Comparison of ENCODE assay signal across 9 mouse cellular contexts in genomic region chr11:76028072-76028465, GRCm38 (mm10). TPM values are rescaled to one million over a fixed set of nuclear protein-coding genes. Genes with fewer than 3 reads are reported as not detected.
DNase-seq lines count a peak whose midpoint lies in the region; ATAC-seq and TF ChIP-seq lines count a peak whose summit lies in the region.
"Had no signal": no experiment of that assay in that cellular context is flagged by ENCODE, and none has a peak within 500 bp of the region (broad histone marks: within the 10 kb centered on the region; RNA-seq: fewer than 3 reads in every experiment).

No protein-coding gene starts in this region.

- H3K9me3 ChIP-seq in liver, embryonic 13.5 days (replicated peaks), result no peaks in the 10 kb centered on the region
- H3K9me3 ChIP-seq in stomach, embryonic 15.5 days, result no peaks in the 10 kb centered on the region

- peaks cover 20% of the 10 kb centered on the region for H3K4me1 ChIP-seq in brown adipose tissue, adult 24 weeks (ENCODE audit: control insufficient read depth, insufficient read depth, insufficient read length, low read length)
- H3K4me1 ChIP-seq in liver, embryonic 13.5 days (replicated peaks), result peaks cover 20% of the 10 kb centered on the region
- H3K4me1 ChIP-seq in stomach, embryonic 15.5 days, result peaks cover 10% of the 10 kb centered on the region; the same call in 1 of the 2 replicates

- 7% methylated on average over 14 of the region's 14 CpGs for WGBS in liver, embryonic 13.5 days (ENCODE audit: insufficient replicate concordance)
- WGBS in stomach, embryonic 15.5 days, result 4% methylated on average over 11 of the region's 14 CpGs

- H3K27me3 ChIP-seq in liver, embryonic 13.5 days, result peaks cover 57% of the 10 kb centered on the region
- no peaks in the 10 kb centered on the region for H3K27me3 ChIP-seq in stomach, embryonic 15.5 days (replicated peaks)

- no peak for DNase-seq in left cerebral cortex, adult 2 months (ENCODE audit: extremely low spot score in 1 of 2, low spot score in 2 of 2)
- no peak for DNase-seq in left cerebral cortex, adult 11 months (ENCODE audit: low spot score)
- DNase-seq in heart, postnatal 10 days, result peak; percentile 54 to 59
- DNase-seq in liver, embryonic 13.5 days, result no peak
- no peak for DNase-seq in left cerebral cortex, postnatal 4 days
- DNase-seq in right cerebral cortex, postnatal 4 days, result no peak

- peak overlapping the region; percentile 55 for H3K9ac ChIP-seq in liver, embryonic 13.5 days
- H3K9ac ChIP-seq in stomach, embryonic 15.5 days, result peak overlapping the region; percentile 24; the same call in 1 of the 2 replicates

- ATAC-seq in liver, embryonic 13.5 days (ENCODE audit: low read depth), result peak; percentile 16; the same call in 1 of the 2 replicates
- ATAC-seq in stomach, embryonic 15.5 days (ENCODE audit: insufficient read depth, low FRiP score, low read depth), result 0 out of 2 replicates have a peak, but pooled peaks have one; percentile 18

- no peak for TF ChIP-seq CTCF in left cerebral cortex, adult 2 months (IDR thresholded peaks at IDR 0.05)

- peak overlapping the region; percentile 92 for H3K4me2 ChIP-seq in liver, embryonic 13.5 days
- peak overlapping the region; percentile 79 for H3K4me2 ChIP-seq in stomach, embryonic 15.5 days

- peak overlapping the region; percentile 69 for H3K4me3 ChIP-seq in left cerebral cortex, adult 2 months
- H3K4me3 ChIP-seq in brown adipose tissue, adult 24 weeks (ENCODE audit: insufficient read depth, low read depth, low read length), result peak overlapping the region; percentile 45
- peak overlapping the region; percentile 67 for H3K4me3 ChIP-seq in liver, embryonic 13.5 days (replicated peaks)
- peak overlapping the region; percentile 82 for H3K4me3 ChIP-seq in stomach, embryonic 15.5 days (replicated peaks)

- intact Hi-C loops in left cerebral cortex, adult 2 months (cut with DNase I), result no loop called here
- intact Hi-C loops in heart, postnatal 10 days (cut with DNase I), result loop anchor here (5.0 kb wide), 1 partner anchor 39 kb away; no protein-coding TSS in a partner anchor
- intact Hi-C loops in left cerebral cortex, postnatal 4 days (cut with DNase I), result no loop called here

- no peaks in the 10 kb centered on the region for H3K36me3 ChIP-seq in liver, embryonic 13.5 days
- no peaks in the 10 kb centered on the region for H3K36me3 ChIP-seq in stomach, embryonic 15.5 days

- no peak overlapping the region for H3K27ac ChIP-seq in left cerebral cortex, adult 2 months
- H3K27ac ChIP-seq in brown adipose tissue, adult 24 weeks (replicated peaks; ENCODE audit: low read depth, low read length), result peak overlapping the region; percentile 92
- no peak overlapping the region for H3K27ac ChIP-seq in liver, embryonic 13.5 days
- peak overlapping the region; percentile 84 for H3K27ac ChIP-seq in stomach, embryonic 15.5 days

RNA-seq across cellular contexts. Expression of gene Rflnb, which starts 0.5 kb away (rescaled TPM):
- 1 to 10 TPM; 8.5 to 9.7 TPM for total RNA-seq in left cerebral cortex, adult 2 months (2021)
- polyA plus RNA-seq in brown adipose tissue, adult 24 weeks (2012; ENCODE audit: insufficient read depth, insufficient read length, missing spikeins), result 35.4 and 39.1 TPM in 2 replicates
- total RNA-seq in heart, postnatal 10 days (2021), result 10 to 100 TPM; 66.9 to 74.5 TPM
- 3.0 and 3.1 TPM in 2 replicates for polyA plus RNA-seq in liver, embryonic 13.5 days (2015; fragmentation: Nextera tagmentation; extraction: Ambion mirVana)
- polyA plus RNA-seq in stomach, embryonic 15.5 days (2015; fragmentation: Nextera tagmentation; extraction: Ambion mirVana), result 53.8 and 54.0 TPM in 2 replicates
- 10 to 100 TPM; 28.7 to 28.9 TPM for total RNA-seq in left cerebral cortex, postnatal 4 days (2021)

RNA-seq across cellular contexts. Expression of gene 1700016K19Rik, which starts 28.4 kb away (rescaled TPM):
- total RNA-seq in left cerebral cortex, adult 2 months (2021), result 1 to 10 TPM; 2.7 to 3.9 TPM
- not detected in 2 replicates for polyA plus RNA-seq in brown adipose tissue, adult 24 weeks (2012; ENCODE audit: insufficient read depth, insufficient read length, missing spikeins)
- not detected for total RNA-seq in heart, postnatal 10 days (2021)
- not detected in 2 replicates for polyA plus RNA-seq in liver, embryonic 13.5 days (2015; fragmentation: Nextera tagmentation; extraction: Ambion mirVana)
- polyA plus RNA-seq in stomach, embryonic 15.5 days (2015; fragmentation: Nextera tagmentation; extraction: Ambion mirVana), result 3.0 and 3.7 TPM in 2 replicates
- total RNA-seq in left cerebral cortex, postnatal 4 days (2021), result 1 to 10 TPM; 4.6 to 4.8 TPM
- total RNA-seq: common myeloid progenitor, adult 5-6 weeks had no signal

Comparison
In these comparisons a context has a peak if more than half of its experiments do, and no peak if none do; other contexts are left out.
1. DNase-seq: peak in heart, postnatal 10 days (2 of 2); none in left cerebral cortex, adult 2 months (0 of 2), left cerebral cortex, adult 11 months (single experiment), liver, embryonic 13.5 days (single experiment), left cerebral cortex, postnatal 4 days (single experiment) and right cerebral cortex, postnatal 4 days (single experiment).
2. H3K27ac ChIP-seq: peak in brown adipose tissue, adult 24 weeks (single experiment) and stomach, embryonic 15.5 days (single experiment); none in left cerebral cortex, adult 2 months (single experiment) and liver, embryonic 13.5 days (single experiment).
3. Peak in every context shown above with its lines, with median percentiles within 50 percentile points of each other: H3K4me3 ChIP-seq.